Mouse (Mus musculus) embryonic facial prominence, embryonic 14.5 days (tissue): ENCODE data around the gene Rps19. TPM values are rescaled to one million over a fixed set of nuclear protein-coding genes. Genes with fewer than 3 reads are reported as not detected.

Experiments used
- ATAC-seq: fragments of 200-750 bp; cut with Nextera tagmentation; 2 replicates; pipeline ENCODE4 v1.8.0; 2017; ENCODE audit warnings: low read depth, moderate number of reproducible peaks, moderate TSS enrichment
- DNase-seq: peaks from one replicate; pipeline ENCODE4 v3.0.0-alpha.2; 2015; ENCODE audit warnings: low spot score
- H3K27ac ChIP-seq: fragments of 300-500 bp; sonication (generic); replicated peaks from 2 replicates; pipeline ENCODE4 v1.5.1; 2014; ENCODE audit warnings: low read depth, mild to moderate bottlenecking, low read length, moderate library complexity
- H3K27me3 ChIP-seq: fragments of 300-500 bp; sonication (generic); replicated peaks from 2 replicates; pipeline ENCODE4 v1.6.1; 2014; ENCODE audit warnings: low read length; ENCODE audit not compliant: control insufficient read depth, insufficient read depth
- H3K36me3 ChIP-seq: fragments of 300-500 bp; sonication (generic); 2 replicates; pipeline ENCODE4 v1.6.1; 2014; ENCODE audit warnings: low read length, mixed read lengths; ENCODE audit not compliant: control insufficient read depth, insufficient read depth
- H3K4me1 ChIP-seq: fragments of 300-500 bp; sonication (generic); 2 replicates; pipeline ENCODE4 v1.6.1; 2014; ENCODE audit warnings: antibody characterized with exemption, low read length; ENCODE audit not compliant: control insufficient read depth, insufficient read depth
- H3K4me2 ChIP-seq: fragments of 300-500 bp; sonication (generic); 2 replicates; pipeline ENCODE4 v1.6.1; 2014; ENCODE audit warnings: low read depth, mild to moderate bottlenecking, low read length, moderate library complexity, mixed read lengths
- H3K4me3 ChIP-seq: fragments of 300-500 bp; sonication (generic); 2 replicates; pipeline ENCODE4 v1.5.1; 2014; ENCODE audit warnings: low read depth, mild to moderate bottlenecking, low read length
- H3K9ac ChIP-seq: fragments of 300-500 bp; sonication (generic); 2 replicates; pipeline ENCODE4 v1.6.1; 2014; ENCODE audit warnings: low read depth, mild to moderate bottlenecking, low read length, moderate library complexity, mixed read lengths
- H3K9me3 ChIP-seq: fragments of 300-500 bp; sonication (generic); 2 replicates; pipeline ENCODE4 v1.6.1; 2016; ENCODE audit warnings: low read length; ENCODE audit not compliant: control insufficient read depth
- WGBS: fragments of 180-500 bp; shearing (Covaris S2); extraction: QIAGEN DNeasy Blood & Tissue Kit; methylation state at CpG from one replicate; pipeline ENCODE4 v1.1.7; 2014; 5-methylcytosine and 5-hydroxymethylcytosine counted together
- polyA plus RNA-seq: library from polyadenylated mRNA; unstranded; fragments of >200 nt; fragmentation: Nextera tagmentation; extraction: Ambion mirVana; gene quantifications from 2 replicates; pipeline ENCODE4 v1.2.1, GENCODE M21; 2014

Gene Rps19
- polyA plus RNA-seq, 1 experiment from 2014 or later: 3,017 TPM

GRCm38 (mm10) chr7:24918763-24919323 lies 34.7 kb downstream of the Rps19 start:
- WGBS: 92% methylated on average over 20 of the region's 20 CpGs
- no peak overlapping the region for H3K27ac ChIP-seq
- no peak overlapping the region for H3K9ac ChIP-seq
- peaks cover 70% of the 10 kb centered on the region for H3K36me3 ChIP-seq
- H3K4me2 ChIP-seq: no peak overlapping the region
- H3K9me3 ChIP-seq: no peaks in the 10 kb centered on the region
- no peak overlapping the region for H3K4me3 ChIP-seq
- H3K27me3 ChIP-seq: no peaks in the 10 kb centered on the region
- no peak for DNase-seq
- no peaks in the 10 kb centered on the region for H3K4me1 ChIP-seq
- no peak for ATAC-seq

GRCm38 (mm10) chr7:24919728-24920127 lies 35.6 kb downstream of the Rps19 start:
- Histone ChIP-seq H3K36me3 (peaks cover 79% of the 10 kb centered on the region), H3K4me3 (no peak overlapping the region), H3K9ac (no peak overlapping the region), H3K4me2 (no peak overlapping the region), H3K9me3 (no peaks in the 10 kb centered on the region), H3K27ac (no peak overlapping the region), H3K4me1 (no peaks in the 10 kb centered on the region), H3K27me3 (no peaks in the 10 kb centered on the region)
- WGBS: 82% methylated on average over 9 of the region's 9 CpGs
- ATAC-seq: no peak
- no peak for DNase-seq

GRCm38 (mm10) chr7:24930475-24930874 lies 46.3 kb downstream of the Rps19 start:
- Histone ChIP-seq H3K4me3 (no peak overlapping the region), H3K9me3 (no peaks in the 10 kb centered on the region), H3K27ac (no peak overlapping the region), H3K9ac (no peak overlapping the region), H3K4me2 (no peak overlapping the region), H3K36me3 (peaks cover 18% of the 10 kb centered on the region), H3K4me1 (no peaks in the 10 kb centered on the region), H3K27me3 (peaks cover 68% of the 10 kb centered on the region)
- DNase-seq: no peak
- ATAC-seq: no peak
- WGBS: 46% methylated on average over 6 of the region's 6 CpGs

- peaks cover 80% of the 10 kb centered on the region for H3K27me3 ChIP-seq
- H3K4me1 ChIP-seq: no peaks in the 10 kb centered on the region
- peaks cover 6% of the 10 kb centered on the region for H3K36me3 ChIP-seq
- ATAC-seq: no peak
- no peak overlapping the region for H3K4me2 ChIP-seq
- no peak overlapping the region for H3K4me3 ChIP-seq
- WGBS: 0% methylated on average over 14 of the region's 15 CpGs
- H3K9ac ChIP-seq: no peak overlapping the region
- no peak for DNase-seq
- H3K9me3 ChIP-seq: no peaks in the 10 kb centered on the region
- H3K27ac ChIP-seq: no peak overlapping the region
Observed at GRCm38 (mm10) chr7:24931651-24932050, 47.5 kb downstream of the Rps19 start.

Other genes with a start within 250 kb of the Rps19 start
- 24.7 TPM in 2 replicates for gene Lypd3, start 247.8 kb upstream of the Rps19 start, polyA plus RNA-seq
- gene Tex101, start 207.7 kb upstream of the Rps19 start, polyA plus RNA-seq: not detected in 2 replicates
- gene BC049730, start 175.1 kb upstream of the Rps19 start, polyA plus RNA-seq: not detected in 2 replicates
- not detected in 2 replicates for gene Gm4763, start 157.5 kb upstream of the Rps19 start, polyA plus RNA-seq
- gene Cd177, start 124.1 kb upstream of the Rps19 start, polyA plus RNA-seq: 0.70 and 0.98 TPM in 2 replicates
- gene Ceacam10, start 107.2 kb upstream of the Rps19 start, polyA plus RNA-seq: 0.46 and 0.56 TPM in 2 replicates
- 14.7 and 16.4 TPM in 2 replicates for gene Gm9844, start 22.2 kb upstream of the Rps19 start, polyA plus RNA-seq
- gene Lypd4, start 14.4 kb upstream of the Rps19 start, polyA plus RNA-seq: not detected in 2 replicates
- gene Dmrtc2, start 14.3 kb upstream of the Rps19 start, polyA plus RNA-seq: not detected in 2 replicates
- 0.35 and 0.60 TPM in 2 replicates for gene Cd79a, start 13.0 kb downstream of the Rps19 start, polyA plus RNA-seq
- gene Arhgef1, start 18.5 kb downstream of the Rps19 start, polyA plus RNA-seq: 86.7 and 89.3 TPM in 2 replicates
- gene Gm4881, start 60.1 kb downstream of the Rps19 start, polyA plus RNA-seq: not detected in 2 replicates
- 218 and 219 TPM in 2 replicates for gene Rabac1, start 88.4 kb downstream of the Rps19 start, polyA plus RNA-seq
- 7.2 and 9.0 TPM in 2 replicates for gene Atp1a3, start 121.6 kb downstream of the Rps19 start, polyA plus RNA-seq
- 7.0 and 8.3 TPM in 2 replicates for gene Grik5, start 188.0 kb downstream of the Rps19 start, polyA plus RNA-seq
- 24.1 and 25.2 TPM in 2 replicates for gene Zfp574, start 188.2 kb downstream of the Rps19 start, polyA plus RNA-seq